Mouse (Mus musculus): ENCODE data around the gene Pbx1. TPM values are rescaled to one million over a fixed set of nuclear protein-coding genes. Genes with fewer than 3 reads are reported as not detected.

Pbx1 gene
- polyA plus RNA-seq, 1 experiment from 2014 or later: 43.7 TPM

DNA sequence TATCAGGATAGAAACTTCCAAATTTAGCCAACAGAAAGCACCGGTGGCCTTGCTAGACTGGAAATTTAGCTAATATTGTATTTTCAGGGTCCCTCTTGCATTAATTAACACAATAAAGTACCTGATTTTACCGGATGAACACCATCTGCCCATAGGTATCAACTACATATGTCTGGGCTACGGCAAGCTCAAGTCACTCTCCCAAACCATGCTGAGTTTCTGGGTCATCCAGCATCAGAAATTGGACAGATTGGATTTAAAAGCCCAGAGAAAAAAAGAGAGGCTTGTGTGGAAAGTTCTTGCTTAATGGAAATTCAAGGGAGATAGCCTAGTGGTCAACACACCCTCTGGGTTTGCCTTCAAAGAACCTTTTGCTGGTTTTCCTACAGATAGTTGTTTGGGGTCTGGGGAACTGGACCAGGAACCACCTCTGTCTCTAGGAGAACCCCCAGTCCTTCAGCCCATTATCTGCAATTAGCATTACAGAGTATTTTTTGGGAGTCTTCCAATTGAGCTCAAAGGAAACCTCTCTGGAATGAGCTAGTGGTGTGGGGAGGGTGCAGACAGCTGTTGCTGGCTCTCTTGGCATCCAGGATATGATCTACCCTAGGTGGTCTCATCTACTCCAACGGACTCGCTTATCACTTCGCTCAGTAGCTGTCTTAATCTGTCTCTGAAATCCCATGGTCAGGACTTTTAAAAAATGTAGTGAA is 234.7 kb downstream of the Pbx1 start:
- Histone ChIP-seq H3K9ac (ENCODE audit: low read length) (no peak overlapping the region), H3K9me3 (ENCODE audit: control insufficient read depth, low read length) (no peaks in the 10 kb centered on the region), H3K36me3 (ENCODE audit: control insufficient read depth, insufficient read depth, low read length) (peaks cover 6% of the 10 kb centered on the region; the same call in 1 of the 2 replicates), H3K27me3 (ENCODE audit: control insufficient read depth, insufficient read depth, low read length) (no peaks in the 10 kb centered on the region), H3K4me1 (ENCODE audit: control insufficient read depth, insufficient read depth, low read length) (no peaks in the 10 kb centered on the region), H3K4me2 (ENCODE audit: low read depth, severe bottlenecking) (no peak overlapping the region), H3K4me3 (ENCODE audit: low read depth, low read length) (no peak overlapping the region), H3K27ac (replicated peaks; ENCODE audit: low read depth, low read length) (no peak overlapping the region)
- WGBS: 91% methylated on average over 6 of the region's 6 CpGs
- DNase-seq (ENCODE audit: low spot score) (no peak), ATAC-seq (ENCODE audit: insufficient number of reproducible peaks, low FRiP score, low TSS enrichment, low read depth) (no peak)

DNA sequence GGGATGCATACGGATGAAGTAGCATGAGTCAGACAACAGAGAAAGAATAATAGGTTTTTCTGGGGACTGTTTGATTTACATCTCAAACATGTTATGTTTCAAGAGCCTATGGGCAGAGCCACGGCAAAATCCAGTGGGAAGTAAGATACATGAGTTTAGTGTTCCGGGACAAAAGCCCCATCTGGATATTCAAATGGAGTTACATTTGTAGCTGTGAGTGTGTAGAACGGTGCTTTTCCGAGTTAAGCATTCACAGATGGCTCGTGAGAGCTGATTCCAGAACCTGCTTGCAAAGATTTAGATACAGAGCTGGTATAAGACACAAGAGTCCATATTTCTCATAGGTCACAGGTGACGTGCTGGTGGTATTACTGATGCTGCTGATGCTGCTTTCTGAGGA is 238.7 kb downstream of the Pbx1 start:
- no peak overlapping the region for H3K9ac ChIP-seq (ENCODE audit: low read length)
- no peak overlapping the region for H3K4me2 ChIP-seq (ENCODE audit: low read depth, severe bottlenecking)
- DNase-seq (ENCODE audit: low spot score): no peak
- H3K4me3 ChIP-seq (ENCODE audit: low read depth, low read length): no peak overlapping the region
- ATAC-seq (ENCODE audit: insufficient number of reproducible peaks, low FRiP score, low TSS enrichment, low read depth): no peak
- H3K4me1 ChIP-seq (ENCODE audit: control insufficient read depth, insufficient read depth, low read length): no peaks in the 10 kb centered on the region
- H3K27ac ChIP-seq (replicated peaks; ENCODE audit: low read depth, low read length): no peak overlapping the region
- H3K27me3 ChIP-seq (ENCODE audit: control insufficient read depth, insufficient read depth, low read length): no peaks in the 10 kb centered on the region
- 87% methylated on average over 7 of the region's 7 CpGs for WGBS
- H3K9me3 ChIP-seq (ENCODE audit: control insufficient read depth, low read length): no peaks in the 10 kb centered on the region
- H3K36me3 ChIP-seq (ENCODE audit: control insufficient read depth, insufficient read depth, low read length): no peaks in the 10 kb centered on the region

DNA sequence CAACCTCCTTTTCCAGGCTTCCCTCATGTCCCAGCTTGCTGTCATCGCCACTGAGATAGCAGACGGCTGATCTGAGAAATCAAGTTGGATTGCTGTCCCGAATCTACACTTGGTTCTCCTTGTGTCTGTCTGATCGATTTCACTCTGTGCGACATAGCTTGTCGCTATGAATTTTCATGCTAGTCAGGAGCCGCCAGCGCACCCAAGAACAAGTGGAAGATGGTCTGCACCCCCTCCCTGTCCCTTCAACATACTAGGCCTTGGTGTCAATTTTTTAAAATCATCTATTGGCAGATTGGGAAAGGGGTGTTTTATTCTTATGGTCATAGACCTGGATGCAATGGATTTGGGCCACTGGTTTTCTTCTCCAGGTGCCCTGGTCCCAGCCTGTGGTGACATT is 249.3 kb downstream of the Pbx1 start:
- Histone ChIP-seq H3K9me3 (ENCODE audit: control insufficient read depth, low read length) (no peaks in the 10 kb centered on the region), H3K4me1 (ENCODE audit: control insufficient read depth, insufficient read depth, low read length) (no peaks in the 10 kb centered on the region), H3K36me3 (ENCODE audit: control insufficient read depth, insufficient read depth, low read length) (peaks cover 4% of the 10 kb centered on the region; the same call in 1 of the 2 replicates), H3K27me3 (ENCODE audit: control insufficient read depth, insufficient read depth, low read length) (no peaks in the 10 kb centered on the region), H3K9ac (ENCODE audit: low read length) (no peak overlapping the region), H3K27ac (replicated peaks; ENCODE audit: low read depth, low read length) (no peak overlapping the region), H3K4me2 (ENCODE audit: low read depth, severe bottlenecking) (no peak overlapping the region), H3K4me3 (ENCODE audit: low read depth, low read length) (no peak overlapping the region)
- no peak for ATAC-seq (ENCODE audit: insufficient number of reproducible peaks, low FRiP score, low TSS enrichment, low read depth)
- DNase-seq (ENCODE audit: low spot score): no peak
- WGBS: 97% methylated on average over 8 of the region's 8 CpGs

DNA sequence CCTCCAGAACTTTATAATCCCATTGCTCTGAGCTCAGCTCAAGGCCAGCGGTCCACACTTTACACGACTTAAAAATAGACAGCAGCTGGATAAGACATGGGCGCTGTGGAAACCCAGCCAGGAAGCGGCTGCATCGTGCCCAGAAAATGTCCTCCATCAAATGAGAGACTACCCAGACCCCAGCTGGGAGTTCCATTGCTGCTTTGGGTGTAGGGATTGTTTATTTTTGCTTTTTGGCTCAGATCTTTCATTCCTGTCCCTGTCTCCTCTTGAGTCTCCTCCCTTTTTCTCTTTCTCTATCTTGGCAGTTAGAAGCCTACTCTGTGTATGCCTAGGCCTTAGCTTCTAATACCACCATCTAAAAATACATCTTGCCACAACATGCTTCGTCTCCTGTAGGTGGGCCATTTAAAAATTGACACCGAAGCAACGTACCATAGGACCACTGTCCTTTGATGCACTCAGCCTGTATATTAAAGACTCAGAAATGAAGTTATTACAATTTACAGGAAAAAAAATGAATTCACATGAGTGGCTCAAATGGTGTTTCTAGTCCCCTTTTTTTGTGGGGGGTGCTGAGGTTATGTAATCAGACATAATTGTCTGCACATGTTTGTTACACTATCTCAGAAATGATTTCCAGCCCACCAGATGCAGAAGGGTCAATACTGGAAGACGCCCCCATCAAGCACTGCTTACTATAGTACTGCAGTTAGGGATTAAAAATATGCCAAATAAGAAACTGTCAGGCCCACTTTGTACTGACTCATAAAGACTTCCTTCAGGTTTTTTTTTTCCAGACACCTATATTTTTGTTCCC is 251.2 kb downstream of the Pbx1 start:
- 92% methylated on average over 9 of the region's 9 CpGs for WGBS
- H3K36me3 ChIP-seq (ENCODE audit: control insufficient read depth, insufficient read depth, low read length): peaks cover 4% of the 10 kb centered on the region; the same call in 1 of the 2 replicates
- H3K4me2 ChIP-seq (ENCODE audit: low read depth, severe bottlenecking): no peak overlapping the region
- DNase-seq (ENCODE audit: low spot score) (no peak), ATAC-seq (ENCODE audit: insufficient number of reproducible peaks, low FRiP score, low TSS enrichment, low read depth) (no peak)
- no peaks in the 10 kb centered on the region for H3K4me1 ChIP-seq (ENCODE audit: control insufficient read depth, insufficient read depth, low read length)
- no peak overlapping the region for H3K27ac ChIP-seq (replicated peaks; ENCODE audit: low read depth, low read length)
- no peak overlapping the region for H3K4me3 ChIP-seq (ENCODE audit: low read depth, low read length)
- no peaks in the 10 kb centered on the region for H3K9me3 ChIP-seq (ENCODE audit: control insufficient read depth, low read length)
- no peaks in the 10 kb centered on the region for H3K27me3 ChIP-seq (ENCODE audit: control insufficient read depth, insufficient read depth, low read length)
- H3K9ac ChIP-seq (ENCODE audit: low read length): no peak overlapping the region

DNA sequence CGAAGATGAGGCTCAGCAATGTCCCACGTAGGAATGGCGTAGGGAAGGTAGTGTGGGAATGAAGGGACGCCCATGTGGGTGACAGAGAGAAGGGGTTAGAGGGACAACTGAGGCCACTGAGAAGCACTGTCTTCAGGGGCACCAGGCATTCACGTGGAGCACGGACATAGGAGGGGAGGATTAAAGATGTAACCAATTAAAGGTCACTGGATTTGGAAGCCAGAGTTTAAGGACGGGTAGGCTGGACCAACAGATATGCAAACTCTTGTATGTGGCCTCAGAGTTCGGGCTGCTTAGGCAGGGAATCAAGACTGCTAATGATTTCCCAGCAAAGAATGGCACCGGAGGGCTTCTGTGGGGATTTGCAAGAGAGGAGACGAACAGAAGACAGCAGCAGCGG is 252.4 kb downstream of the Pbx1 start:
- Histone ChIP-seq H3K9me3 (ENCODE audit: control insufficient read depth, low read length) (no peaks in the 10 kb centered on the region), H3K4me1 (ENCODE audit: control insufficient read depth, insufficient read depth, low read length) (no peaks in the 10 kb centered on the region), H3K27ac (replicated peaks; ENCODE audit: low read depth, low read length) (no peak overlapping the region), H3K4me3 (ENCODE audit: low read depth, low read length) (no peak overlapping the region), H3K4me2 (ENCODE audit: low read depth, severe bottlenecking) (no peak overlapping the region), H3K27me3 (ENCODE audit: control insufficient read depth, insufficient read depth, low read length) (no peaks in the 10 kb centered on the region), H3K36me3 (ENCODE audit: control insufficient read depth, insufficient read depth, low read length) (peaks cover 4% of the 10 kb centered on the region; the same call in 1 of the 2 replicates), H3K9ac (ENCODE audit: low read length) (no peak overlapping the region)
- 92% methylated on average over 11 of the region's 11 CpGs for WGBS
- no peak for DNase-seq (ENCODE audit: low spot score)
- no peak for ATAC-seq (ENCODE audit: insufficient number of reproducible peaks, low FRiP score, low TSS enrichment, low read depth)

DNA sequence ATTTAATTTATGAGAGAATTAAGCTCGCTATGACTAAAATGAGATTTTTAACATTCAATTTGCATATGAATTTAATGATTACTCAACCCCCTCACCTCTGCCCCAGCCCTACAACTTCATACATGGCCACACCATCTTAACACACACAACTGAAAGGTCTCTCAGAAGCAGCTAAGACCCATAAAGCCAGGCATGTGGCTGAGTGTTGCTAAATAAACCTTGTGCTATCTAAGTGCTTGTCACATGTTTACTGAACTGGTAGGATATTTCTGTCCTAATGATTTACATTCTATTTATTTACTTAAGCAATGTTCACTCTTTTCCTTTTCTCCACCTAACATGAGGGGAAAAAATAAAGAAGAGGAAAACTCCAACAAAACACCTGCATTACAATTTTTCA is 253.5 kb downstream of the Pbx1 start:
- no peaks in the 10 kb centered on the region for H3K4me1 ChIP-seq (ENCODE audit: control insufficient read depth, insufficient read depth, low read length)

DNA sequence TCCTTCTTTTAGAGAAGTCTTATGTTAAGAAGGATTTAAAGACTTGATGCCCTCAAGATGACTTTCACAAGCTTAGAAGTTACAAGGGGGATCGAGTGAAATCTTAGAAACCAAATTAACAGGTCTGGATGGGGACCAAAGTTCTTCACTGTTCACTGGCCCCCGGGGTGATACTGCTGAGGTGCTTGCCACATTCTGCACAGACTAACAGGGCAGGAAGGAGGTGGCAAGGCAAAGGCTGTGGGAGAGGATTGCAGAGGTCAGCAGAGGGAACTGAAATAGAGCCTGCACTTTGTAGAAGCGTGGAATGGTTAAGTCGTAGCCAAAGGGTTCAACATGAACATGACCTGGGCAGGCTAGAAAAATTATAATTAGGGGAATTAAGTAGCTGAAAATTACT is 256.5 kb downstream of the Pbx1 start:
- no peaks in the 10 kb centered on the region; the same call in 1 of the 2 replicates for H3K36me3 ChIP-seq (ENCODE audit: control insufficient read depth, insufficient read depth, low read length)

More for the DNA sequence above, 253.5 kb downstream of the Pbx1 start:
- no peak overlapping the region for H3K9ac ChIP-seq (ENCODE audit: low read length)
- no peaks in the 10 kb centered on the region for H3K9me3 ChIP-seq (ENCODE audit: control insufficient read depth, low read length)
- no peak overlapping the region for H3K27ac ChIP-seq (replicated peaks; ENCODE audit: low read depth, low read length)
- peaks cover 4% of the 10 kb centered on the region; the same call in 1 of the 2 replicates for H3K36me3 ChIP-seq (ENCODE audit: control insufficient read depth, insufficient read depth, low read length)
- no peak overlapping the region for H3K4me2 ChIP-seq (ENCODE audit: low read depth, severe bottlenecking)
- no peak for DNase-seq (ENCODE audit: low spot score)
- H3K4me3 ChIP-seq (ENCODE audit: low read depth, low read length): no peak overlapping the region
- H3K27me3 ChIP-seq (ENCODE audit: control insufficient read depth, insufficient read depth, low read length): no peaks in the 10 kb centered on the region
- ATAC-seq (ENCODE audit: insufficient number of reproducible peaks, low FRiP score, low TSS enrichment, low read depth): no peak
- 90% methylated on average over 1 of the region's 1 CpGs for WGBS

DNA sequence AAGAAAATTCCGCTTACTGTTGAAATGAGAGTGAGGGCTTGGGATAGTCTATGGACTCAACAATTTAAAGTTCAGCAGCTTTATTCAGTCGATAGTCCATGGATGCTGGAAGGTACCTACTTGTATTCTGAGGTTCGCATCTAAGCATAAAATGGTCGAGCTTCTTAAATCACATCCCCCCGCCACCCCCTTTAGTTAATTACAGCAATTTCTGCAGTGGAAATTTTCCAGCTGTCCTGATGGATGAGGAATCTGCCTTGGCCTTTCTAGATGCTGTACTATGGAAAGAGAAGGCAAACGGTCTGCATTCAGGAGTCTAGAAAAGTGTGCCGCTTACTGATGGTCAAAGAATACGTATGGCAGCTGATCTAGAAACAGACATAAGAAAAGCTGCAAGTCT is 262.3 kb downstream of the Pbx1 start:
- no peak for ATAC-seq (ENCODE audit: insufficient number of reproducible peaks, low FRiP score, low TSS enrichment, low read depth)
- no peaks in the 10 kb centered on the region for H3K9me3 ChIP-seq (ENCODE audit: control insufficient read depth, low read length)
- no peaks in the 10 kb centered on the region for H3K4me1 ChIP-seq (ENCODE audit: control insufficient read depth, insufficient read depth, low read length)
- WGBS: 90% methylated on average over 8 of the region's 8 CpGs
- no peaks in the 10 kb centered on the region for H3K27me3 ChIP-seq (ENCODE audit: control insufficient read depth, insufficient read depth, low read length)
- H3K9ac ChIP-seq (ENCODE audit: low read length): no peak overlapping the region
- no peak for DNase-seq (ENCODE audit: low spot score)
- H3K27ac ChIP-seq (replicated peaks; ENCODE audit: low read depth, low read length): no peak overlapping the region
- H3K4me3 ChIP-seq (ENCODE audit: low read depth, low read length): no peak overlapping the region
- no peak overlapping the region for H3K4me2 ChIP-seq (ENCODE audit: low read depth, severe bottlenecking)
- no peaks in the 10 kb centered on the region for H3K36me3 ChIP-seq (ENCODE audit: control insufficient read depth, insufficient read depth, low read length)

More for the DNA sequence above, 256.5 kb downstream of the Pbx1 start:
- no peaks in the 10 kb centered on the region for H3K27me3 ChIP-seq (ENCODE audit: control insufficient read depth, insufficient read depth, low read length)
- DNase-seq (ENCODE audit: low spot score): no peak
- WGBS: 90% methylated on average over 4 of the region's 4 CpGs
- no peak for ATAC-seq (ENCODE audit: insufficient number of reproducible peaks, low FRiP score, low TSS enrichment, low read depth)
- H3K4me2 ChIP-seq (ENCODE audit: low read depth, severe bottlenecking): no peak overlapping the region
- H3K4me1 ChIP-seq (ENCODE audit: control insufficient read depth, insufficient read depth, low read length): no peaks in the 10 kb centered on the region
- H3K27ac ChIP-seq (replicated peaks; ENCODE audit: low read depth, low read length): no peak overlapping the region
- no peak overlapping the region for H3K9ac ChIP-seq (ENCODE audit: low read length)
- no peaks in the 10 kb centered on the region for H3K9me3 ChIP-seq (ENCODE audit: control insufficient read depth, low read length)
- no peak overlapping the region for H3K4me3 ChIP-seq (ENCODE audit: low read depth, low read length)
